Mouse (Mus musculus): Measurements from ENCODE around the gene Neil3.
"Not testable (repeated sequence)": the region's sequence is repeated elsewhere in the genome, so short reads cannot be mapped to it uniquely, and the experiment has no call there.

Neil3 gene

DNA sequence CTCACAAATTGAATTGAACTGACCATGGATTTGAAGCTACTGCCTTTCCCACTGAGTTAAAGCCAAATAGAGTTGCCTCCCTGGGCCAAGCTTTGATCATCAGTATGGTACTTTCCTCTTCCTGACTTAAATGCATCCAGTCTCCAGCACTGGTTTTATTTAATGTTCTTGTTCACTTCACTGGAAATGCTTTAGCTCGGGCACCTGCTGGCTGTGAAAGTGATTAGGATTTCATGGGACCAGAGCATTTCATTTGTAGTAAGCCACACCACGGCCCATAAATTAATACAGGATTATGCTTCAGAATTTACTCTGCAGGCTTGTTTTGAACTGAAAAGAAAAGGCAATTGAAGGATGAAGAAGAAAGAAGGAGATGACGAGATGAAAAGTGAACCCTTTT, 100.8 kb downstream of the Neil3 start:
- not testable (repeated sequence) for DNase-seq (ENCODE audit: low read depth, low spot score)
